Mouse (Mus musculus) frontal cortex, postnatal 36 days (tissue): ENCODE measurements around the gene Srp14.

Source experiments
- DNase-seq, 2 experiments: peaks; one replicate each; pipeline ENCODE4 v3.0.0; 2022; ENCODE audit warnings: low spot score in 2 of 2

Gene Srp14

GRCm38 (mm10) chr2:118479550-118479909, at the start of gene Srp14:
Gene Srp14 (minus strand): TSS chr2:118479711.
- peak; percentile 88 to 94 for DNase-seq

DNA sequence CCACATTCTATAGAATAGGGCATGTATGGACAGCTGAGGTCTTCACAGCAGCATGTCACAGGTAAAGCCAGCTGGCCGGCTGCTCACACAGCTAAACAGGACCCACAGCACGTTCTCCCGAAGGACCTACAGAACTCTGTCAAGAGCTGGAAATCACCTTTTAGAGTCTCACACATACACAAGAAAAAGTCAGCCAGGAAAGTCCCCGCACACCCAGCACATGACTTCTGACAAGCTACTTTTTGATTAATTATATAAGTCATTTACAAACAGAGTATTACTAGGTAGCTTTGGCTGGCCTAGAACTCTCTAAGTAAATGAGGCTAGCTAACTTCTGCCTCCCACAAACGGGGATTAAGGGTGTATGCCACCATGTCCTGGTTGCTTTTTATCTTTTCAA, 47.0 kb upstream of the Srp14 start:
- no peak for DNase-seq

- no peak for DNase-seq
These were observed 45.3 kb upstream of the Srp14 start for GRCm38 (mm10) chr2:118524811-118525210.

DNA sequence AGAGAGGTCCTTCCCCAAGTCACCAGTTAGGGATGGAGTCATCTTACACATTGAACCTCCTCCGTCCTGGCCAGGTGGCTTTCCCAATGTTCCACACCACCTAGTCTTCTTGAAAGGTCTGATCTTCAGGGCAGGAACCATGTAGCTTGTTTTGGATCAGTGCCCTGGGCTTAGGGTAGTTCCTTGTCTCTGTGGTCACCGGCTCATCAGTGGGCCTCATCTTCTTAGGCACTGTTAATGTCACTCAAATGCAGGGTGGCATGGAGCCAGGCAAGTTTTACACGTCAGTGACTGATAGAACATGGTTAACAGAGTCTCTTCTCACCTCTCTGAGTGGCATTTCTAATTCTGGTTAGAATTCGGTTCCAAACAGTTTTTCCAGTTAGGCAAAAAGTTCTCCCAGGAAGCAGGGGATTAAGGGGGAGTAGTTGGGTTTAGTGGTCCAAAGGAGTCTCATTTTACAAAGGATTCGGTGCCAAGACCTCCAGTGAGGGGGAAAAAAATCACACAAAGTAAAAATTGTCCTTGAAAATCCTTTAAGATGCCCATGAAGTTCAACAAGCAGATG, 43.7 kb upstream of the Srp14 start:
- no peak for DNase-seq

GRCm38 (mm10) chr2:118522265-118522664, 42.8 kb upstream of the Srp14 start:
- no peak for DNase-seq

GRCm38 (mm10) chr2:118520042-118520933, 40.8 kb upstream of the Srp14 start:
- DNase-seq, result peak in 1 of 2 experiments; percentile 57

DNA sequence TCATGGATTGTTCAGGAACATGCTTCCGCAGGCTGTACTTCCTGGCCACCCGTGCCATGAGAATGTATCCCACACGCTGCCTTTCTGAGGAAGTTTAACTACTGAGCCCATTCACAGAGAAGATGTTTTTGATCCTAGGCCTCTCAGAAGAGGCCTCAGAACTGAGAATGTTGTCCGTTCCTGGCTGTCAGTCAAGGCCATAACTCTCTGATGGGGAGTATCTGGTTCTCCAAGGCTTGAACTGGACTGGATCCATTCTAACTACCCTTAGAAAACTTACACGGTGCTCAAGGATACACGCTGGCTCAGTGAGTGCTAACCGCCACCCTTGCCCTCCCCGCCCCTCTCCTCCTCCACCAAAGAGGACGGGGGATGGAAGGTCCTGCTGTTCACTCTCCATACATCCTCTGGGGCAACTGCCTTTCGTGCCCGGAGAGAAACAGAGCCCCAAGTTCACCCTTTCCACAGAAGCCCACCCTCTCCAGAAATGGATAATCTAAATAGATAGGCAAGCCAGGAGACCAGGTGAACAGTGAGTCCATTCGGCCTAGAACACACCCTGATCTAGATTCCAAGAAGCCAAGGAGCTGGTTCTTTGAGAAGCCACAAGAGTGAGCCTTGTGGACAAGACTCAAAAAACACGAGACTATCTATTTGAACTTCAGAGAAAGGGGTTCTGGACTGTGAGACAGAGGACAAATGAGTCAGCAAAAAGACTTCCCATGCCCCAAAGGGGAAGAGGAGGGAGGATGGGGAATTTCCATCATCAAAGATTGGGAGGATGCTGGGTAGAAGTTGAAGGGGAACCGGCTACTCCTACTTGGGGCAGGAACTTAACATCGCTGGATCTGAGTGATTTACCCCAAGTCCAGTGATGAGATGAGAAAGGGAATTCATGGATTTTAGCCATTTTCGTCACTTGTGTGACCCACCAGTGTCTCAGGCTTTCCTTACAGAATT, 33.2 kb upstream of the Srp14 start:
- DNase-seq, result no peak

GRCm38 (mm10) chr2:118511779-118512417, 32.4 kb upstream of the Srp14 start:
- DNase-seq, result no peak

DNA sequence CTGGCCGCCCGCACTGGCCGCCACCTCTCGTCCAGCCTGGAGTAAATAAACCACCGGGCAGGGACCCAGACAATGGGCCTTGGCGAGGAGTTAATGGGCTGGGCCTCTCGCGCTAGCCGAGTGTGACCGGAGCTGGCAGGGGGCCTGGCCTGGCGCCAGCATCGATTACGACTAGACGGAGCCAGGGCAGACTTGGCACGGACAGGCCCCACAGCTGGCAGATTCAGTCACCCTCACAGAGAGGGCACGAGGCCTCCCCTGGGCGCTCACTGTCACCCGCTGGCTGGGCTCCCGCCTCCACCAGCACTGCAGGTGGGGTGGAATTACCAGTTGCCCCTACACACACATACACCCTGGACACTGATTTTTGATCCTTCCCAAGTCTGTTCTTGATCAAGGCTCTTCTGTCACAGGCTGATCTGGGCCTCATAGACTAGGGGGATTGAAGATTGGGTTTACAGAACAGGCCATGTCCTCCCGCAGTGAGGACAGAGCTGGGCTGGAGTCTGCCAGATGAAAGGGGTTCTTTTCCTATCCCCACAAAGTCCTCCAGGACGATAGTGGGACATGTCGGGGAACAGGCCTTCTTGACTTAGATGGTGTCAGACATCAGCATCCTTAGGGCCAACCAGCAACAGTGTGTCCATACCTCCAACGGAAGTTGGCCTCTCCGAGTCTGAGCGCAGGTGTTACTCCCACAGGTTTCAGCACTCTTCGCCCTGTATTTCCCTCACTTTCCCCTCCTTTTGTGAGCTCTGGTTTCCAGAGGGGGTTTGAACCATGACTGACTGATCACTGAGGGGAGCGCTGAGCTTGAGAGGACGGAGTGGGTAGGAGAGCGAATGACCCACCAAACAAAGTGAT, 31.2 kb upstream of the Srp14 start:
- DNase-seq, result peak; percentile 75 to 86

DNA sequence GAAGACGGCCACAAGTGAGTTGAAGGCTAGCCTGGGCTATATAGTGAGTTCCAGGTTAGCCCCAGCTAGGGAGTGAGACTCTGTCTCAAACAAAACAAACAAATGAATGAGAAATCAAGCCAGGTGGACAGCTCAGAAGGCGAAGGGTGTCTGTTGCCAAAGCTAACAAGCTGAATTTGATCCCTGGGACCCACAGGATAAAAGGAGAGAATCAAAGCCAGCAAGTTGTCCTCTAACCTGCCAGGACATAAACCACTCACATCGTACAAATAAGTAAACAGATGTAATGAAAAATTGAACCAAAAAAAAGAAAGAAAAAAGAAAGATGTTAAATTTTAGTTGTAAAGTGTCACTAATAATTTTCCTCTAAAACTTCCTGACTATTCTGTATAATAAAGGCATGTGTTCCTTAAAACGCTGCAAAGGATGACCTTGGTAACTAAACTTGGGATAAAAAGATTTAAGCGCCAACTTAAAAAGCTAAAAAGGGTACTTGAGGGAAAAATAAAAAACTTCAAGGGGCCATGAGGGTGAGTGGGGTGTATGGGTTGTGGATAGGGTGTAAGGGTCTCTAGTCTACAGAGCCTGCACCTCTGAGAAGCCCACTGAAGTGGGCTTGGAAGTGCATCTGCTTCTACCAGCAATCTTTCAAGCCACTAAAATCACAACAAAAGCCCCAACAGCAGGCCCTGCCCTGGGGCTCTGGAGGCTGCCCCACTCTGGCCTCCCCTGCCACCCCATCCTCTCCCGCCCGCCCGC, 30.4 kb upstream of the Srp14 start:
- DNase-seq, result no peak

DNA sequence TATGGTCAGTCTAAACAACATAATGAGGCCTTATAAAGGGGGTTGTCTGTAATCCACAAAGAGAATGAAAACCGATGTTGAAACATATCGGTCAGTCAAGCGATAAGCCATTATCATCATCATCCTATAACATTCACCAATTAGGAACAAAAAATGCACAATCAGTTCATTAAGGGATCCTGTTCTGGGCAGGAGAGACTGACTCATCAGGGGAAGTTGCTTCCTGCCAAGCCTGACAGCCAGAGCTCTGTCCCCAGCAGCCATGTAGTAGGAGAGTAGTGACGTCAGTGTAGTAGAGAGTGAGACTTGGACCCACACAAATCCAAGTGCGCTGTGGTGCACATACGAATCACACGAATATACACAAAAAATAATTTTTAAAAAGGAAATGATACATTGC, 27.6 kb upstream of the Srp14 start:
- DNase-seq, result no peak

DNA sequence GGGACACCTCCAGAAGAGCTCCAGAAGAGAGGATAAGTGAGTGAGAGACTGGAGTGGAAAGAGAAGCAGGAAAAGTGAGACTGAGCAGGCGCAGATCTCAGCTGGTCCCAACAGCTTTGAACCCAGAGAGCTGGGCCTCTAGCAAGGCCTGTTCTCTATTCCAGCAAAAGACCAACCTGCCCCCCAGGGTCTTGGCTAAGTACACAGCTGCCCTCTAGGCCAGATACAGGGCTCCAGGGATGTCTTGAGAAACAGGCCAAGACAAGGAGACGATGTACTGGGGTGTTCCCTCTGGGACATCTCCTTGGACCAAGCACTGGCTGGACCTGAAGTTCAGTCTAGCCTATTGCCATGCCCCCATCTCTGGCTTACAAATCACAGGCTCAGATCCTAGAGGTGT, 20.7 kb upstream of the Srp14 start:
- no peak for DNase-seq

- DNase-seq, result peak; percentile 26 to 35
These were observed 19.8 kb upstream of the Srp14 start for GRCm38 (mm10) chr2:118499135-118499961.

GRCm38 (mm10) chr2:118498476-118498875, 19.0 kb upstream of the Srp14 start:
- DNase-seq, result no peak

- no peak for DNase-seq
These were observed 18.4 kb upstream of the Srp14 start for GRCm38 (mm10) chr2:118497890-118498289.

DNA sequence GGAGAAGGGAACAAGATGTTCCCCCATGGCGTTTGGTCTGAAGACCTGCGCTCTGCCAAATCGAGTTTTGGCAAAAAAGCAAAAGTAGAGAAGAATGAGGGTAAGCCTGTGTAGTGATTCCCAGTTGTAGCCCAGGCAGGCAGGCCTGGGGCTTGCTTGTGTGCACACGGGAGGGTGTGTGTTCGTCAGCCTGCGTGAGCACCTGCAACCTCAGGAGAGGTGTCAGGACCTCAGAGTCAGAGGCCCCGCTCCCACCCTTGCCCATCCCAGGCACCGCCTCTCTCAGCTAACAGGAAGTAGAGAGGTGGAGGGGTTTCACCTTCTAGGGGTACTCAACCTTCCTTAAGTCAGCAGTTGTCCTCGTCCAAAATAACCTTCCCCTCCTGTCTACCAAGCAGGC, 15.5 kb upstream of the Srp14 start:
- DNase-seq, result no peak

DNA sequence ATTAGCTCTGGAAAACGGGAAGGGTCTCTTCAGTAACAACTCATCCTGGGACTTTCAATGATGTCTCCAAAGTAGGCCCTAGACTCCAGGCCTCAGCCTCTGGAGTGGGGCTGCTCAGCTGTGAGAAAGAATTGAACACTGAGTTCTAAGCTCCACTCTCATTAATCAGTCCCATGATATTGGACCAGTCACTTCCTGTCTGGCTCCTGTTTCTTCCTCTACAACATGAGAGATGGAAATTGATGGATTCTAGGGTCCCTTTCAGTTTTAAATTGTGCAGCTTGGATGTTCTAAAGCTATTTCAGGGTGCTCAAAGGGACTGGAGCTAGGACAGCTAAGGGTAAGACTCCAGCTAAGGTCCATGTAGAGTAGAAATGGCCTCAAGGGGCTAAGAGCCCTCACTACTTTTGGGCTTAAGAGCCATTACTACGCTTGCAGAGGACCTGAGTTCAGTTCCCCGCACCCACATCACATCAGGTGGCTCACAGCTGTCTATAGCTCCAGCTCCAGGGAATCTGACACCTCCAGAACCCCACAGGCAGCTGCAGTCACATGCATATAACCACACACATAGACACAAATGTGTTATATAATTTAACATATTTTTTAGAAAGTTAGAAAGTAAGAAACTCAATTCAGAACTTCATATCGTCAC, 12.4 kb upstream of the Srp14 start:
- DNase-seq, result no peak

- DNase-seq, result no peak
These were observed 11.8 kb upstream of the Srp14 start for GRCm38 (mm10) chr2:118491281-118491731.
